In genomic region chrX:46538717-46539116, GRCm38 (mm10) we compare ENCODE assay signal across 18 mouse cellular contexts.
"Had no signal": no experiment of that assay in that cellular context is flagged by ENCODE, and none has a peak within 500 bp of the region (broad histone marks: within the 10 kb centered on the region; RNA-seq: fewer than 3 reads in every experiment).

No protein-coding gene starts in this region.

- H3K4me2 ChIP-seq: lung, embryonic 14.5 days; midbrain, embryonic 12.5 days; neural tube, embryonic 13.5 days; neural tube, embryonic 15.5 days had no signal

- H3K4me1 ChIP-seq: midbrain, embryonic 10.5 days; midbrain, embryonic 12.5 days; neural tube, embryonic 13.5 days; neural tube, embryonic 15.5 days had no signal

- H3K36me3 ChIP-seq: midbrain, embryonic 10.5 days; midbrain, embryonic 12.5 days; neural tube, embryonic 13.5 days; neural tube, embryonic 15.5 days had no signal

- H3K4me3 ChIP-seq: midbrain, embryonic 10.5 days; midbrain, embryonic 12.5 days; myocyte; neural tube, embryonic 13.5 days; neural tube, embryonic 15.5 days had no signal

- DNase-seq: lung, adult 18-20 months; lung, embryonic 14.5 days; lung, postnatal 10 days; lung, postnatal 4 days; midbrain, embryonic 14.5 days; retina, postnatal 1 day; right cerebral cortex, adult 18-20 months; right cerebral cortex, postnatal 25 days; right cerebral cortex, postnatal 4 days; thymus, adult 18-20 months; thymus, postnatal 14 days; thymus, postnatal 36 days had no signal

- H3K9ac ChIP-seq: lung, embryonic 14.5 days; midbrain, embryonic 12.5 days; neural tube, embryonic 13.5 days; neural tube, embryonic 15.5 days had no signal

- H3K27me3 ChIP-seq: midbrain, embryonic 12.5 days; neural tube, embryonic 13.5 days; neural tube, embryonic 15.5 days had no signal

- H3K27ac ChIP-seq: midbrain, embryonic 10.5 days; midbrain, embryonic 12.5 days; neural tube, embryonic 13.5 days; neural tube, embryonic 15.5 days had no signal

- H3K9me3 ChIP-seq: midbrain, embryonic 10.5 days; midbrain, embryonic 12.5 days; neural tube, embryonic 13.5 days; neural tube, embryonic 15.5 days had no signal

- ATAC-seq: midbrain, embryonic 16.5 days had no signal
